9 mouse cellular contexts compared by ENCODE assay signal in the genomic region with DNA sequence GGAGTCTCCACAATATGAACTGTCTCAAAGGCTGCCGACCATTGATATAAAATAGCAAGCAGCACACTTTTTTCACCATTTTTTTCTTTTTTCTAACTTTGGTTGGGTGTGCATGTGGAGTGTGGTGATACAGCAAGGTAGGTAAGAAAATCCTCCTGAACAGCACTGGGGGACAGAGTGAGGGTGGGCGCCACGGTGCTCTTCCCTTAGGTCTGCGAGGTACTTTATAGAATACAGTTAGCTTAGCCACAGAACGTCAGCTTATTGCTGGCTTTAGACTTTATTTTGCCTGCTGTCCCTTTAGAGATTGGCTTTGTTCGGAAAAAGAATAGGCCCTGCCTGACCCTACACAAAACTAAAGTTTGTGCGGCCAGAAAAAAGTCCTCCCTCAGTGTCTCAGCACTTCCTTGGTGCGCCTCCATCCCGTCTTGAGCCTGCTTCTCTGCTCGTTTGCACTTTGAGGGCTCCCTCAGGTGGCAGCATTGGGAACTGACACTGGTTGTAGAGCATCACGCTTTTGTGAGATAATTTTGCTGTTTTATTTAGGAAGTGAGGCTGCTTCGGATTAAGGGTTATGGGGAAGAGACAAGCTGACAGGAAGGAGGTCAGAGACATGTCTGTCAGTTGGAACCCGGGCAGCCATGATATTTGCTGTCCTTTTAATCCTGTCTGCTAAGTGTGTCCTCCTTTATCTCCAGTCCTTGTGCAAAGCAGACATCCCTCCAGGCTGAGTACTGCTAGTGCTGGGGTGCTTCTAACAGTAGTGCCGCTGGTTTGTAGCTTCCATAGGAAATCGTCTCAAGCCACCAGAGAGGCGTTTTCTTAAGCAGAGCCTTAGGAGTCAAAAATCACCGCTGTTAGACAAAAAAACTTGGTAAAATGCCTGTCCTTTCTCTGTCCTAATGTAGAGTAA. TPM values are rescaled to one million over a fixed set of nuclear protein-coding genes. Genes with fewer than 3 reads are reported as not detected.
DNase-seq lines count a peak whose midpoint lies in the region; TF ChIP-seq lines count a peak whose summit lies in the region.
"Had no signal": no experiment of that assay in that cellular context is flagged by ENCODE, and none has a peak within 500 bp of the region (broad histone marks: within the 10 kb centered on the region; RNA-seq: fewer than 3 reads in every experiment).

No protein-coding gene starts in this region.

- H3K4me1 ChIP-seq in embryonic facial prominence, embryonic 10.5 days: no peaks in the 10 kb centered on the region
- peaks cover 2% of the 10 kb centered on the region; the same call in 1 of the 2 replicates for H3K4me1 ChIP-seq in olfactory bulb, adult 2 months (ENCODE audit: control insufficient read depth, insufficient read depth, low read length)
- H3K4me1 ChIP-seq in thymus, adult 2 months (replicated peaks; ENCODE audit: control insufficient read depth, insufficient read depth, low read length): no peaks in the 10 kb centered on the region

- TF ChIP-seq POLR2A in olfactory bulb, adult 2 months (IDR thresholded peaks at IDR 0.05; ENCODE audit: insufficient read depth, low read depth, low read length): no peak
- no peak for TF ChIP-seq POLR2A in thymus, adult 2 months (IDR thresholded peaks at IDR 0.05; ENCODE audit: control insufficient read depth, extremely low read depth, insufficient read depth, low read length, poor library complexity)

- H3K36me3 ChIP-seq in embryonic facial prominence, embryonic 10.5 days (replicated peaks): peaks cover 20% of the 10 kb centered on the region
- no peaks in the 10 kb centered on the region for H3K36me3 ChIP-seq in thymus, adult 2 months (ENCODE audit: control insufficient read depth, insufficient read depth, low read length)

- H3K4me3 ChIP-seq in embryonic facial prominence, embryonic 10.5 days: no peak overlapping the region
- no peak overlapping the region for H3K4me3 ChIP-seq in olfactory bulb, adult 2 months (ENCODE audit: insufficient read depth, low read depth, low read length)
- no peak overlapping the region for H3K4me3 ChIP-seq in thymus, adult 2 months (ENCODE audit: control insufficient read depth, insufficient read depth, low read length)
- H3K4me3 ChIP-seq: heart, embryonic 13.5 days had no signal

- peak; percentile 80 for DNase-seq in CD4-positive, CD25-positive, alpha-beta regulatory T cell, adult 2 months (ENCODE audit: low read depth, low spot score)
- DNase-seq in adrenal gland, postnatal 25 days: peak; percentile 82
- DNase-seq in embryonic facial prominence, embryonic 10.5 days (ENCODE audit: low spot score): peak; percentile 83
- DNase-seq in heart, adult 18-20 months: peak; percentile 60 to 89
- peak; percentile 77 to 94 for DNase-seq in kidney, postnatal 36 days
- DNase-seq in lung, adult 18-20 months: peak; percentile 67 to 72
- DNase-seq in thymus, adult 2 months: peak; percentile 88

- H3K27ac ChIP-seq in embryonic facial prominence, embryonic 10.5 days (replicated peaks): no peak overlapping the region
- H3K27ac ChIP-seq in olfactory bulb, adult 2 months (ENCODE audit: insufficient read depth, low read depth, low read length): no peak overlapping the region
- no peak overlapping the region for H3K27ac ChIP-seq in thymus, adult 2 months (ENCODE audit: control insufficient read depth, insufficient read depth, low read length)
- H3K27ac ChIP-seq: heart, embryonic 13.5 days had no signal

- H3K9me3 ChIP-seq in embryonic facial prominence, embryonic 10.5 days: no peaks in the 10 kb centered on the region
- H3K9me3 ChIP-seq: heart, embryonic 13.5 days had no signal

- 39% methylated on average over 17 of the region's 17 CpGs for WGBS in embryonic facial prominence, embryonic 10.5 days
- WGBS in olfactory bulb, adult 2 months: 40% methylated on average over 17 of the region's 17 CpGs
- 50% methylated on average over 17 of the region's 17 CpGs for WGBS in thymus, adult 2 months

- H3K27me3 ChIP-seq in embryonic facial prominence, embryonic 10.5 days (replicated peaks; ENCODE audit: low read depth, poor library complexity, severe bottlenecking): no peaks in the 10 kb centered on the region
- H3K27me3 ChIP-seq in thymus, adult 2 months (ENCODE audit: control insufficient read depth, insufficient read depth, low read length): no peaks in the 10 kb centered on the region
- H3K27me3 ChIP-seq: heart, embryonic 13.5 days had no signal

- peak; percentile 76 for TF ChIP-seq CTCF in olfactory bulb, adult 2 months (IDR thresholded peaks at IDR 0.05; ENCODE audit: insufficient read depth, low read depth, low read length)
- peak; percentile 83; the same call in 1 of the 2 replicates for TF ChIP-seq CTCF in thymus, adult 2 months (IDR thresholded peaks at IDR 0.05; ENCODE audit: borderline replicate concordance, control insufficient read depth, extremely low read depth, insufficient read depth, low read length, poor library complexity)

RNA-seq across cellular contexts. Expression of a gene that starts 17.3 kb away (rescaled TPM):
- total RNA-seq in adrenal gland, postnatal 25 days (2021): 27.9 and 28.8 TPM in 2 replicates
- polyA plus RNA-seq in embryonic facial prominence, embryonic 10.5 days (2016; fragmentation: Nextera tagmentation; extraction: Ambion mirVana): 19.5 and 21.1 TPM in 2 replicates
- total RNA-seq in heart, adult 18-20 months (2021): 10 to 100 TPM; 66.6 to 69.8 TPM
- polyA plus RNA-seq in olfactory bulb, adult 2 months (2012; ENCODE audit: insufficient read depth, insufficient read length, low replicate concordance, missing spikeins): not detected in 2 replicates
- polyA plus RNA-seq in thymus, adult 2 months (2012; rRNA removed): 10.2 and 10.7 TPM in 2 replicates

RNA-seq across cellular contexts. Expression of a gene that starts 17.4 kb away (rescaled TPM):
- total RNA-seq in adrenal gland, postnatal 25 days (2021): 10.7 and 11.4 TPM in 2 replicates
- 28.1 and 30.5 TPM in 2 replicates for polyA plus RNA-seq in embryonic facial prominence, embryonic 10.5 days (2016; fragmentation: Nextera tagmentation; extraction: Ambion mirVana)
- 10 to 100 TPM; 25.8 to 33.3 TPM for total RNA-seq in heart, adult 18-20 months (2021)
- not detected in 2 replicates for polyA plus RNA-seq in olfactory bulb, adult 2 months (2012; ENCODE audit: insufficient read depth, insufficient read length, low replicate concordance, missing spikeins)
- polyA plus RNA-seq in thymus, adult 2 months (2012; rRNA removed): 14.0 and 14.9 TPM in 2 replicates

Comparison
In these comparisons a context has a peak if more than half of its experiments do, and no peak if none do; other contexts are left out.
1. RNA of a gene that starts 17.3 kb away (polyA plus RNA-seq): 19.5 to 21.1 TPM in embryonic facial prominence, embryonic 10.5 days and 10.2 to 10.7 TPM in thymus, adult 2 months; not detected in olfactory bulb, adult 2 months; every median in the first group is over 10 times any median in the second.
2. RNA of a gene that starts 17.4 kb away (polyA plus RNA-seq): 28.1 to 30.5 TPM in embryonic facial prominence, embryonic 10.5 days and 14.0 to 14.9 TPM in thymus, adult 2 months; not detected in olfactory bulb, adult 2 months; every median in the first group is over 10 times any median in the second.
3. Peak in every context shown above with its lines, with median percentiles within 50 percentile points of each other: DNase-seq.